Mouse (Mus musculus): ENCODE data around the gene G6pdx.

DNA sequence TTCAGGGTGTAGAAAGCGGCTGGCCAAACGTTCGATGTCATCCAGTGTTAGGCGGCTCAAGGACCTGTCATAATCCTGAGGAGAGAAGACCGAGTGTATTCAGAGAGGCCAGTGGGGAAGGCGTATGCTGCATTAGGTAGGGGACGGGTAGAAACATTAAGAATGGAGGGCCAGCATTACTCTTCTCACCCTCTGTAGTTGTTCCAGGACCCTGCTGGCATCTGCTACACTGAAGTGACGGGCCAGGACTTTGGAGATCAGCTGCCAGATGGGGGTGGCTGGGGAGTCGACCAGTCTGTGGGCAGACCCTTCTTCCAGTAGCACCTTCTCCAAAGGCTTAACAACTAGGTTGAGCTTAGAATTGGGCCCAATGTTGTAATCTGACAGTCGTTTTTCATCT is 61.5 kb downstream of the G6pdx start:
- TF ChIP-seq GATA1 (IDR thresholded peaks at IDR 0.05; ENCODE audit: borderline replicate concordance, low read length): no peak
- no peak for TF ChIP-seq FLI1 (IDR thresholded peaks at IDR 0.05; ENCODE audit: low read length)
